Mouse (Mus musculus) megakaryocyte-erythroid progenitor cell, adult 5 weeks (primary cell): Measurements from ENCODE around the gene Rnf167. TPM values are rescaled to one million over a fixed set of nuclear protein-coding genes. Genes with fewer than 3 reads are reported as not detected.

Experiments used
- polyA plus RNA-seq: library from polyadenylated mRNA; stranded (reverse); fragments of >175 nt; gene quantifications from 2 replicates; pipeline ENCODE4 v1.2.3, GENCODE M21; 2012

Rnf167 gene
- 78.2 and 81.9 TPM in 2 replicates for polyA plus RNA-seq

DNA sequence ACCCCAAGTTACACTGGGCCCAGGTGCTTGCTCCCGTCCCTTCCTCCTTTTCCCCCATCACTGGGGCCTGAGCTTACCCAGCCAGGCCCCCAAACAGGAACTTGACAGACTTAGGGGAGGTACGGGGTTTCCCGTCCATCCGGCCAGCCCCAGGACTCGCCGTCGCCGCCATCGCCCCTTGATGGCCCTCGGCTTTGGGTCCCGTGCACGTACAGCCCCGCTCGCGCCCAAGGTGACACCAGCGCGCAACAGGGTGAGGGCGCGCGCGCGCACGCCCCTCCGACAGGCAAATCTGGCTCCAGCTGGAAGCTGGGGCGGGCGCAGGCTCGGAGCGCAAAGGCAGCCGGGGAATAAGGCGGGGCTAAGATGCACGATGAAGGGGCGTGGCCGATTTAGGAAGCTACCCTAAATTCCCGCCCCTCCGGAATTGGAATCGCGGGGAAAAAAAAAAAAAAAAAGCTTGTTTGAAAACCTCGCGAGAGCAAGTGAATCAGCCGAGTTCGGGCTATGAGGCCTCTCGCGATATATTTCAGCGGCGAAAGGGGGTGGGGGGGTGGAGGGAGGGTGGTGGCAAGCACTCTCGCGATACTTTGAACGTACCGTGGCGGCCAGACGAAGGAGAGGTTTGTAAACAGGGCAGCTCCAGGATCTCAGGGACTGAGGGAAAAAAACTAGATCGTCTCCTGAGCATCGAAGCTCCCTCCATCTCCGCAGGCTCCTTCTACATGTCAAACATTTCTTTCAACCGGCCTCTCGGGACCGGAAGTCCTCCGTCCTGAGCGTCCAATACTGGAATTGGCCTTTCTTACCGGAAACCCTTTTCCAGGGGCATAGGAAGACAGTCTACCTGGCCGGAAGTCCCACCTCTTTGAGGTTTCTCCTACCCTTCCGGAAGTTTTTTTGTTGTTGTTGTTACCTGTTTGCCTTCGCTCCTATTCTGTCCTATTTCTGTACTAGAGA, at the start of gene Rnf167, which contains the start of gene Slc25a11:
Gene Rnf167, plus strand, starts transcription at position 545 of the 960 bp plus-strand sequence.
Gene Slc25a11, minus strand, starts transcription at position 789 of the 960 bp plus-strand sequence.

DNA sequence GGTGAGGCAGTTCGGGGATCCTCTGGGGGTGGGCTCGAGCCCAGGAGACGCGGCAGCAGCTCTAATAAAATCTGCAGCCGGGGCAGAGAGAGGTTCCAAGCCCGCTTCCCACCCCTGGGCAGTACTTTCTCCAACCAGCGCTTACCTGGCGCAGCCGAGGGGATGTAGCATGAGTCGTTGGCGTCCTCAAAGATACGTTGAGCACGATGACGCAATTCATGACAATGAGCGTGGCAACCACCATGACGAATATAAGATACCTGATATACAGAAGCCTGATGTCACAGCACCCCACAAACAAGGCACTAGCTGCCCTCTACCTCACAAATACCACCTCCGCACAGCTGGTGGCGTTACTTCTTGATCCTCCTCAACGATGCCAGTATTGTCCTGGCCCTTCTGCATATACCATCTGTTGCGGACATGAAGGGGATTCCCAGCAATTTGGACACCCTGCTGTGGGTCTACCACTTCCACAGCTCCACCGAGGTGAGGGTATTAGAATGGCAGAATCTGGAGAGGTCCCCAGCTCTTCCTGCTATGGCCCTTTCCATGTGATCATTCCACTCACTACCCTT, 31.4 kb upstream of the Rnf167 start, which contains the start of gene 4930544D05Rik:
Gene 4930544D05Rik, plus strand, starts transcription at position 333 of the 578 bp plus-strand sequence.

GRCm38 (mm10) chr11:70619101-70619500, 27.9 kb upstream of the Rnf167 start, which contains the start of gene Chrne:
Gene Chrne (minus strand): TSS chr11:70619216.

DNA sequence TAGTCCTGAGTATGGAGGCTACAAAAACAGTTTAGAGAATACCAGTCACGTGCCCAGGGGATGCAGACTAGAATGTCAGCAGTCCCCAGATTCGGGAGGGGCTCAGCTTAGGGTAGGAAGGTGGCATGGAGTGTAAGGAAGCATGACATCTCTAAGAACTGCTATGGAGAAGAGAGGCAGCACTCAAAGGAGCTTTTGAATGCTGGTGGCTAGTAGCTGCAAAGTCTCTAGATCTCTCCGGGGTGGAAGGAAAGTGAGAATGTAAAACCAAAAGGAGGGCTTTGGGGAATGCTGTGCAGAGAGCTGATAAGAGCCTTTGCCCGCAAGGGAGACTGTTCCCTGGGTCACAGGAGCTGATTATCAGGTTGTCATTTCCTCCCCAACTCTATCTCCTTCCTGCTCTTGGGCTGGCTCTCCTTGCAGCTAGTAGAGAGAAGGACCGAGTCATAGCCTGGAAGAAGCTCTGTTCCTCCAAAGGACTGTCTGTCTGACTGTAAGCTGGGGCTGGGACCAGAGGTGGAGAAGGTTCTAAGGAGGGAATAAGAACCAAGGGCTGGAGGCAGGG, 8.2 kb upstream of the Rnf167 start, which contains the start of gene Gp1ba:
Gene Gp1ba, plus strand, starts transcription at position 409 of the 565 bp plus-strand sequence.

GRCm38 (mm10) chr11:70654198-70654922, 7.3 kb downstream of the Rnf167 start, which contains the start of gene Pfn1:
Gene Pfn1 (minus strand): TSS chr11:70654644.

GRCm38 (mm10) chr11:70656964-70657363, 9.9 kb downstream of the Rnf167 start, which contains the start of gene Eno3:
Gene Eno3 (plus strand): TSS chr11:70657202.

DNA sequence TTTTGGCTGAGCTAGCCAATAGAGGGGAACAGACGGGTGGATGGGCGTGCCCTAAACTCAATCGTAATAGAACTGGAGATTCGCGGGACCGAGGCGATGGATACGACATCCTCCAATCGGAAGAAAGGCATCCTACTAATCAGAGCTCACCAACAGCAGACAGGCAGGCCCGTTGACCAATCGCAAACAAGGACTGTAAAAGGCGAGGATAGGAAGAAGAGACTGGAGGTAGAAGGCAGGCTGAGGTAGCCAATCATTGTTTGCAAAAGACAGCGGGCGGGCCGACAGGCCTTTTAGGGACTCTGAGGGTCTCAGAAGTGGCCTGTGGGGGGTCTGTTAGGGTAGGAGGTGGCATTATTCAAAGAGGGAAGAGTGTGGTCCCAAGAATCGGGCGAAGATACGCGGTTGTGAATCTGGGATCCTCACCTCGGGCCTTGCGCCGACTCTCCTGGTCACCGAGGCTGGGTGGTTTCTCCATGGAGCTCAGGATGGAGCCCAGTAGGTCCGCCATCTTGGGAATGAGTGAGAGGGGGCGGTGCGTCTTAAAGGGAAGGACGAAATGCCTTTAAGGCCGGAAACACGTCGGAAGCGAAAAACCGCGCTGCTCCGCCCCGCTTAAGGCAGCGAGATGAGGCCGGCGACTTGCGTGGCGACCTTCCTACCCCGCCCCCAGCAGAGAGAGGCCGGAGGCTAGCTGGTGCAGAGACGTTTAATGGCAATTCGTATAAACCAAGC, 21.9 kb downstream of the Rnf167 start, which contains the start of gene Spag7:
Gene Spag7, minus strand, starts transcription at position 646 of the 735 bp plus-strand sequence.

DNA sequence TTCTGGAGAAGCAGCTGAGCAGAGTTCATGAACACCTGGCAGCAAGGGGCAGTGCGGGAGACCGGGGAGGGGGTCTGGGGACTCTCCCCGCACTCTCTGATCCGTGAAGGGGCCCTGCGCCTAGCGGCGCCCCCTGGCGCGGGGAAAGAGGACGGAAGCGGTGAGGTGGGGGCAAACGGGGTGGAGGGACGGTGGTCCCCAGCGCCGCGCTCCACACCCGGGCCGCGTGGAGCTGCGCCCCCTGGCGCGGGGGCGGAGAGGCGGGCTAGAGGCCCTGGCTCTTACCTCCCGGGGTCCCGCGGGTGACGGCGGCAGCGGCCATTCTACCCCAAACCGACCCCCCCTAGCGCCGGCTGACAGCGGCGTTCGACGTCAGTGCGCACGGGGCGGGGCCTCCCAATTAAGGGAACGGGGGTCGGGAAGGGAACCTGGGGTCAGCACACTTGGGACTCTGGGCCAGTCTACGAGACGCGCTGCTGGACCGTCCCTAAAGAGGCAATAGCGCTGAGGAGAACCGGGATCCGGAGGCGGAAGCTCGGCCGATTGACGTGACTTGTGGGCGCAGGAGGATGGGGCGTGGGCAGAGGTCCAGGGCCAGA, 40.7 kb downstream of the Rnf167 start, which contains the start of gene Camta2:
Gene Camta2, minus strand, starts transcription at position 505 of the 599 bp plus-strand sequence.

DNA sequence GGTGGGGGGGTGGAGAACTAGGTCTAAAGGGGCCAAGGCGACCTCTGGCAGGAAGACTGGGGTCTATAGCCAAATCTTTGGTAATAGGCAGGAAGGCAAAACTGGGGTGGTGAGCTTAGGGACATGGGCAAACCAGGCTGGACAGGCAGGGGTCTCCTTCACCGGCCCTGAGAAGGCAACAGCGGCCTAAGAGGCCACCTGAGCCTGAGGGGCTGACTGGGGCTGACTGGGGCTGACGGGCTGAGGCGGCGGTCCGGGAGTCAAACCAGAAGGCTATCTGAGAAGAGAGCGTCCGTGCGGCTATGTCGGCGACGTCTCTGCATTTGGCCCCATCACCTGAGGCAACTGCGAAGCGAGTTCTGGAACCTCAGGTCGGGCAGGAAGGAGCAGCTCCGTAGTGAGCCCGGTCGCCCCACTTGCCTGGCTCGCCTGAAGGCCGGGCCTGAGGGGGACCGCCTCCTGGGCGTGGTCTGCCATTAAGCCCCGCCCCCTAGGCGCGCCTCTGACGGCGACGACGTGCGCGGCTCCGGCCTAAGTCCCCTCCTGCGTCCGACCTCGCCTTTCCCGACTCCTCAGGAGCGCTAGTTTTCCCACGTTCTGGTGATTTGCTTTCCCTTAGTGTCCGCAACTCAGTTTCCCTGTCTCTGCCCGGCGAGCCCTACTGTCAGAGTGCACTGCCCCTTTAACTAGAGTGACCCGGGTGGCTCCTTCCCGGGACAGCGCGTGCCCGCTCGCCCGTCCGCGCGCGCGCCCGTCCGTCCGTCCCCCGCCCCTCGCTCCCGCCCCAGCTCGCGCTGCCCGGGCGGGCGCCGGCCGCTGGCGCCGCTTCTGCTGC, 52.9 kb downstream of the Rnf167 start, which contains the start of the genes Inca1 and Kif1c:
Gene Inca1, minus strand, starts transcription at position 434 of the 835 bp plus-strand sequence.
Gene Kif1c, plus strand, starts transcription at position 827 of the 835 bp plus-strand sequence.

Other genes with a start within 250 kb of the Rnf167 start
- 62.0 and 64.7 TPM in 2 replicates for gene Pelp1, start 237.2 kb upstream of the Rnf167 start, polyA plus RNA-seq
- gene Arrb2, start 214.6 kb upstream of the Rnf167 start, polyA plus RNA-seq = 349 and 402 TPM in 2 replicates
- gene Med11, start 195.3 kb upstream of the Rnf167 start, polyA plus RNA-seq = 24.9 and 28.5 TPM in 2 replicates
- 0.09 and 0.15 TPM in 2 replicates for gene Zmynd15, start 187.8 kb upstream of the Rnf167 start, polyA plus RNA-seq
- 1.6 and 1.8 TPM in 2 replicates for gene Cxcl16, start 187.3 kb upstream of the Rnf167 start, polyA plus RNA-seq
- gene Tm4sf5, start 142.0 kb upstream of the Rnf167 start, polyA plus RNA-seq = 0.42 TPM in 1 of 2 replicates, not detected in the other
- not detected in 2 replicates for gene Vmo1, start 132.6 kb upstream of the Rnf167 start, polyA plus RNA-seq
- gene Gltpd2, start 128.0 kb upstream of the Rnf167 start, polyA plus RNA-seq = not detected in 2 replicates
- 185 and 211 TPM in 2 replicates for gene Psmb6, start 121.9 kb upstream of the Rnf167 start, polyA plus RNA-seq
- gene Gm40193, start 114.3 kb upstream of the Rnf167 start, polyA plus RNA-seq = not detected in 2 replicates
- gene Pld2, start 107.2 kb upstream of the Rnf167 start, polyA plus RNA-seq = 1.1 TPM in 2 replicates
- 117 and 179 TPM in 2 replicates for gene Mink1, start 84.4 kb upstream of the Rnf167 start, polyA plus RNA-seq
- gene 4930544D05Rik, start 31.4 kb upstream of the Rnf167 start, polyA plus RNA-seq = 0.17 TPM in 1 of 2 replicates, not detected in the other
- gene Chrne, start 28.0 kb upstream of the Rnf167 start, polyA plus RNA-seq = 1.0 and 1.2 TPM in 2 replicates
- 3.5 and 6.6 TPM in 2 replicates for gene Gp1ba, start 8.1 kb upstream of the Rnf167 start, polyA plus RNA-seq
- 60.3 and 74.3 TPM in 2 replicates for gene Slc25a11, start 244 bp downstream of the Rnf167 start, polyA plus RNA-seq
- 3,087 and 3,292 TPM in 2 replicates for gene Pfn1, start 7.4 kb downstream of the Rnf167 start, polyA plus RNA-seq
- gene Eno3, start 10.0 kb downstream of the Rnf167 start, polyA plus RNA-seq = 3.1 and 4.0 TPM in 2 replicates
- gene Spag7, start 22.2 kb downstream of the Rnf167 start, polyA plus RNA-seq = 143 and 161 TPM in 2 replicates
- gene Camta2, start 40.9 kb downstream of the Rnf167 start, polyA plus RNA-seq = 24.6 and 31.2 TPM in 2 replicates
- gene Inca1, start 52.9 kb downstream of the Rnf167 start, polyA plus RNA-seq = not detected in 2 replicates
- 18.0 and 20.3 TPM in 2 replicates for gene Kif1c, start 53.3 kb downstream of the Rnf167 start, polyA plus RNA-seq
- 1.4 and 1.6 TPM in 2 replicates for gene Zfp3, start 117.0 kb downstream of the Rnf167 start, polyA plus RNA-seq
- gene Scimp, start 165.4 kb downstream of the Rnf167 start, polyA plus RNA-seq = not detected in 2 replicates
- 14.1 and 14.7 TPM in 2 replicates for gene Rabep1, start 197.5 kb downstream of the Rnf167 start, polyA plus RNA-seq